Mouse (Mus musculus): ENCODE data around the gene Ppme1. TPM values are rescaled to one million over a fixed set of nuclear protein-coding genes. Genes with fewer than 3 reads are reported as not detected.

The Ppme1 gene
- total and polyA plus RNA-seq, 3 experiments: 40.2 to 50.8 (median 45.6) TPM

GRCm38 (mm10) chr7:100307872-100308653 lies 64.0 kb downstream of the Ppme1 start:
- dilution Hi-C loops (cut with MboI; ENCODE audit: extremely low pct_ligation_motif_present, extremely low pct_unique_long_range_greater_than_20kb, low sequenced_read_pairs) (no loop called here), in situ Hi-C loops (cut with MboI; ENCODE audit: low pct_ligation_motif_present, low pct_unique_long_range_greater_than_20kb, low sequenced_read_pairs) (no loop called here)
- TF ChIP-seq BHLHE40 (IDR thresholded peaks at IDR 0.05; ENCODE audit: low read depth, low read length) (no peak), NELFE (IDR thresholded peaks at IDR 0.05; ENCODE audit: low read depth, low read length) (no peak), ZNF384 (IDR thresholded peaks at IDR 0.05; ENCODE audit: low read depth, low read length) (no peak), HCFC1 (IDR thresholded peaks at IDR 0.05; ENCODE audit: low read depth, low read length) (no peak), MAFK (IDR thresholded peaks at IDR 0.05; ENCODE audit: insufficient replicate concordance, low read length) (no peak), GABPA (IDR thresholded peaks at IDR 0.05; ENCODE audit: insufficient replicate concordance, low read depth, low read length) (no peak), IRF4 (IDR thresholded peaks at IDR 0.05; ENCODE audit: low read depth, low read length) (no peak), RCOR1 (conservative IDR thresholded peaks at IDR 0.05; ENCODE audit: low read depth, low read length) (no peak)
- H3K27me3 ChIP-seq (replicated peaks): peaks cover 15% of the 10 kb centered on the region
- no peaks in the 10 kb centered on the region for H3K36me3 ChIP-seq (replicated peaks in 1 of 2; ENCODE audit: control insufficient read depth in 1 of 2, insufficient read depth in 1 of 2, low read length in 1 of 2)
- H3K4me3 ChIP-seq (replicated peaks in 1 of 3; ENCODE audit: low read depth in 2 of 3, low read length in 2 of 3, poor library complexity in 1 of 3): no peak overlapping the region
- H3K4me1 ChIP-seq (ENCODE audit: control insufficient read depth in 1 of 2, insufficient read depth in 2 of 2): no peaks in the 10 kb centered on the region
- no peak for DNase-seq (ENCODE audit: extremely low read depth)
- H3K79me2 ChIP-seq (replicated peaks; ENCODE audit: control insufficient read depth, extremely low read depth, insufficient read depth, poor library complexity, severe bottlenecking): no peaks in the 10 kb centered on the region
- H3K27ac ChIP-seq (ENCODE audit: insufficient read depth, low read depth): no peak overlapping the region
- H3K4me2 ChIP-seq (ENCODE audit: insufficient read depth, low read depth, poor library complexity, severe bottlenecking): no peak overlapping the region
- no peaks in the 10 kb centered on the region for H3K9me3 ChIP-seq (replicated peaks; ENCODE audit: low read length)
- no peak overlapping the region for H3K9ac ChIP-seq (ENCODE audit: insufficient read depth, low read depth)

DNA sequence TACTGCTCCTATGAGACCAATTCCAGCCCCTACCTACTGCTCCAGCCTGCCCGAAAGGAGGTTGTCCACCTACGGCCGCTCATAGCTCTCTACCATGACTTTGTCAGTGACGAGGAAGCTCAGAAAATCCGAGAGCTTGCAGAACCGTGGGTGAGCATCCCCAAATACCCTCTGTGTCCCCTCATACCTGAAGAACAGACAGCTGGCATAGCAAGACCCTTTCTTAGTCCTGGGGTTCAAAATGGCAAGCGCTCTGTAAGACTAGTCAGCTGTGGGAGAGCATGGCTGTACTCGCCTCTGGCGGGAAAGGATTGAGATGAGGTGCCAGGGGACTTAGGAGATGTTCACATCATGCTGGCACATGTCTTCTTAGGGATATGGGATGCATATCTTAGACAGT lies 66.2 kb downstream of the Ppme1 start:
- no peaks in the 10 kb centered on the region for H3K36me3 ChIP-seq (replicated peaks in 1 of 2; ENCODE audit: control insufficient read depth in 1 of 2, insufficient read depth in 1 of 2, low read length in 1 of 2)
- no peaks in the 10 kb centered on the region for H3K9me3 ChIP-seq (replicated peaks; ENCODE audit: low read length)
- dilution Hi-C loops (cut with MboI; ENCODE audit: extremely low pct_ligation_motif_present, extremely low pct_unique_long_range_greater_than_20kb, low sequenced_read_pairs) (no loop called here), in situ Hi-C loops (cut with MboI; ENCODE audit: low pct_ligation_motif_present, low pct_unique_long_range_greater_than_20kb, low sequenced_read_pairs) (no loop called here)
- no peak overlapping the region for H3K4me2 ChIP-seq (ENCODE audit: insufficient read depth, low read depth, poor library complexity, severe bottlenecking)
- H3K27me3 ChIP-seq (replicated peaks): peaks cover 15% of the 10 kb centered on the region
- H3K79me2 ChIP-seq (replicated peaks; ENCODE audit: control insufficient read depth, extremely low read depth, insufficient read depth, poor library complexity, severe bottlenecking): no peaks in the 10 kb centered on the region
- no peak overlapping the region for H3K27ac ChIP-seq (ENCODE audit: insufficient read depth, low read depth)
- no peak for DNase-seq (ENCODE audit: extremely low read depth)
- no peak overlapping the region for H3K9ac ChIP-seq (ENCODE audit: insufficient read depth, low read depth)
- H3K4me1 ChIP-seq (ENCODE audit: control insufficient read depth in 1 of 2, insufficient read depth in 2 of 2): no peaks in the 10 kb centered on the region
- H3K4me3 ChIP-seq (replicated peaks in 1 of 3; ENCODE audit: low read depth in 2 of 3, low read length in 2 of 3, poor library complexity in 1 of 3): no peak overlapping the region
- TF ChIP-seq ZNF384 (IDR thresholded peaks at IDR 0.05; ENCODE audit: low read depth, low read length) (no peak), MAX (IDR thresholded peaks at IDR 0.05; ENCODE audit: low read length) (no peak), SMC3 (IDR thresholded peaks at IDR 0.05; ENCODE audit: low read depth, low read length) (no peak), CHD1 (IDR thresholded peaks at IDR 0.05; ENCODE audit: low read depth, low read length) (no peak), MAZ (IDR thresholded peaks at IDR 0.05; ENCODE audit: low read depth, low read length) (no peak), HCFC1 (IDR thresholded peaks at IDR 0.05; ENCODE audit: low read depth, low read length) (no peak), USF1 (IDR thresholded peaks at IDR 0.05; ENCODE audit: low read depth, low read length) (no peak), MEF2A (IDR thresholded peaks at IDR 0.05; ENCODE audit: borderline replicate concordance, low read depth, low read length) (no peak), TBP (conservative IDR thresholded peaks at IDR 0.05; ENCODE audit: low read depth, low read length) (no peak), KAT2A (IDR thresholded peaks at IDR 0.05; ENCODE audit: insufficient replicate concordance, low read length) (no peak), IRF4 (IDR thresholded peaks at IDR 0.05; ENCODE audit: low read depth, low read length) (no peak), POLR2AphosphoS2 (IDR thresholded peaks at IDR 0.05; ENCODE audit: low read depth, low read length) (no peak)

Data from CH12.LX (cell line).